Mouse (Mus musculus): ENCODE results near the gene Myrip. TPM values are rescaled to one million over a fixed set of nuclear protein-coding genes. Genes with fewer than 3 reads are reported as not detected.
"Not testable (repeated sequence)": the region's sequence is repeated elsewhere in the genome, so short reads cannot be mapped to it uniquely, and the experiment has no call there.

The Myrip gene
- polyA plus RNA-seq, 1 experiment: 0.41 TPM

DNA sequence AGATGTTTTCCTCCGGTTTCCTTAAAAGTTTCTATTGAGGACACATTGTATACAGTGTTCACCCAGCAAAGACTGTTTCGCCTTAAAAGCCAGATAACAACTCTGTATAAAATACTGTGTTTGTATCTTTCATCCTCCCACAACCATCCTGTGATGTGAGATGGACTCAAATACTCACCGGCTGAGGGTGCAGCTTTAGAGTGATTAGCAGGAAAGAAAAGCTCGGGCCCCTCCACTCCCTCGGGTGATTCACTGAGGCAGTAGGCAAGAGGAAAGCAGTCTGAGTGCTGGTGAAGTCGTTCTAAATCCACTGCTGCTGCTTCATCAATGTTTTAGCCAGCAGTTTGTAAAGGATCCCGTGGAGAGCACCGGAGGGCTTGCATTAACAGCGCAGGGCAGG is 93.9 kb downstream of the Myrip start:
- TF ChIP-seq CTCF (IDR thresholded peaks at IDR 0.05; ENCODE audit: control insufficient read depth, insufficient read depth, insufficient replicate concordance, low read depth, low read length) (no peak), POLR2A (IDR thresholded peaks at IDR 0.05; ENCODE audit: control insufficient read depth, low read depth, low read length) (no peak)
- H3K27ac ChIP-seq (ENCODE audit: control insufficient read depth, insufficient read depth, low read depth, low read length): no peak overlapping the region

DNA sequence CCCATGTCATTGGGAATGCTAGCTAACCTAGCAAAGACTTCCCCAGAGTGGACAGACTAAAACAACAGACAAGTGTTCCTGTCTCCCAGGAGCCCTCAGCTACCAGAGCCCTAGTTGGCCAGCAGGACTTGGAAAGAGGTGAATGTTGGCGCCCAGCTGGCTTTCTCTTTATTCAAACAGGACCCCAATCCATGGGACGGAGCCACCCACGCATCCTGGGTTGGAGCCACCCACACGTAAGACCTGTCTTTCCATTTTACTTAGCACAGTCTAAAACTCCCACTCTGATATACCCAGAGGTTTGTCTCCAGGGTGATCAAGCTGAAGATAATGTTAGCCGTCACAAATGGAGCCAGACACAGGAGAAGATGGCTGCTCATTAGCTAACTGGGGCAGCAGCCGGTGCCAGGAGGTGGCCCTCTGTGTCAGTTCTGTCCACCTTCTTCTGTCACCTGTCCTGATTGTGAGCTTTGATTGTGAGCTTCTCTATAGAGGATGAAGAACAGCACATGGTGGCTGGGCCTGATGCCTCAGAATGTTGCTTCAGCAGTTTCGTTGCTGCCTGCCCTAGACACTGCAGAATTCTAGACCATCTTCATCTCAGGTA is 95.4 kb downstream of the Myrip start:
- Histone ChIP-seq H3K4me1 (ENCODE audit: control insufficient read depth, insufficient read depth, low read length) (peaks cover 5% of the 10 kb centered on the region), H3K27ac (ENCODE audit: control insufficient read depth, insufficient read depth, low read depth, low read length) (no peak overlapping the region), H3K36me3 (ENCODE audit: control insufficient read depth, insufficient read depth, low read length) (no peaks in the 10 kb centered on the region), H3K4me3 (ENCODE audit: control insufficient read depth, low read depth, low read length) (peak overlapping the region; percentile 26), H3K27me3 (ENCODE audit: control insufficient read depth, insufficient read depth, low read length) (no peaks in the 10 kb centered on the region)
- TF ChIP-seq CTCF (IDR thresholded peaks at IDR 0.05; ENCODE audit: control insufficient read depth, insufficient read depth, insufficient replicate concordance, low read depth, low read length) (no peak), POLR2A (IDR thresholded peaks at IDR 0.05; ENCODE audit: control insufficient read depth, low read depth, low read length) (no peak)

More for the DNA sequence above, 93.9 kb downstream of the Myrip start:
- no peak overlapping the region for H3K4me3 ChIP-seq (ENCODE audit: control insufficient read depth, low read depth, low read length)
- no peaks in the 10 kb centered on the region for H3K36me3 ChIP-seq (ENCODE audit: control insufficient read depth, insufficient read depth, low read length)
- peaks cover 5% of the 10 kb centered on the region for H3K4me1 ChIP-seq (ENCODE audit: control insufficient read depth, insufficient read depth, low read length)
- H3K27me3 ChIP-seq (ENCODE audit: control insufficient read depth, insufficient read depth, low read length): no peaks in the 10 kb centered on the region

DNA sequence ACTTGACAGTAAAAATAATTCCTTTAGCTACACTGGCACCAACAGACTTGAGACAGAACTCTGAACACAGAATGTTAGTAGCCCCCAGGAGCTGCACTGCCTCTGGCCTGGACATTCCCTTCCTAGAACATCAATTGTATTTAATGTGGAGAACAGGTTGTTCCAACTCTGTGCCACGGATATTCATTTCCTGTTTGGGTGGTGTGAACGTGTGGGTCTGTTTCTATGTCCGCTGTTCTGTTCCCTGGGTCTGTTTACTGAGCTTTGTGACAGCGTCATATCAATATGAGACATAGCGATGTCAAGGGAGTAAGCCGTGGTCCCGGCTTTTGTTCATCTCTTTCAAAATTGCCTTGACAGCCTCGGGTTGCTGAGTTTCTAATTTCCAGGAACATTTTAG is 97.0 kb downstream of the Myrip start:
- no peaks in the 10 kb centered on the region for H3K36me3 ChIP-seq (ENCODE audit: control insufficient read depth, insufficient read depth, low read length)
- no peaks in the 10 kb centered on the region for H3K27me3 ChIP-seq (ENCODE audit: control insufficient read depth, insufficient read depth, low read length)
- no peak for TF ChIP-seq POLR2A (IDR thresholded peaks at IDR 0.05; ENCODE audit: control insufficient read depth, low read depth, low read length)
- TF ChIP-seq CTCF (IDR thresholded peaks at IDR 0.05; ENCODE audit: control insufficient read depth, insufficient read depth, insufficient replicate concordance, low read depth, low read length): no peak

DNA sequence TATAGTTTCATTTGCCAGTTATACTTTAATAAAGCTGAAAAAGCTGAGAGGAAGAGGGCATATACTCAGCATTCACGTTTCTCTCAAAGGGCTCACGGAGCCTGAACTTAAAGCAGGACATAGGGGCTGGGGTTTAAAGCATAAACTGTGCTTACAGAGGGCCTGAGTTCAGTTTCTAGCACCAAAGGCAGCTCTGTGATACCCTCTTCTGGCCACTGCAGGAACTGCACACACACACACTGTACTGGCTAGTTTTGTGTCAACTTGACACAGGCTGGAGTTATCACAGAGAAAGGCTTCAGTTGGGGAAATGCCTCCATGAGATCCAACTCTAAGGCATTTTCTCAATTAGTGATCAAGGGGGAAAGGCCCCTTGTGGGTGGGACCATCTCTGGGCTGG is 98.2 kb downstream of the Myrip start:
- H3K36me3 ChIP-seq (ENCODE audit: control insufficient read depth, insufficient read depth, low read length); H3K4me1 ChIP-seq (ENCODE audit: control insufficient read depth, insufficient read depth, low read length); H3K27ac ChIP-seq (ENCODE audit: control insufficient read depth, insufficient read depth, low read depth, low read length); H3K27me3 ChIP-seq (ENCODE audit: control insufficient read depth, insufficient read depth, low read length); H3K4me3 ChIP-seq (ENCODE audit: control insufficient read depth, low read depth, low read length): not testable (repeated sequence)
- peak; percentile 9; the same call in 1 of the 2 replicates for TF ChIP-seq CTCF (IDR thresholded peaks at IDR 0.05; ENCODE audit: control insufficient read depth, insufficient read depth, insufficient replicate concordance, low read depth, low read length)

More for the DNA sequence above, 97.0 kb downstream of the Myrip start:
- no peak overlapping the region for H3K4me3 ChIP-seq (ENCODE audit: control insufficient read depth, low read depth, low read length)
- peaks cover 5% of the 10 kb centered on the region for H3K4me1 ChIP-seq (ENCODE audit: control insufficient read depth, insufficient read depth, low read length)
- H3K27ac ChIP-seq (ENCODE audit: control insufficient read depth, insufficient read depth, low read depth, low read length): no peak overlapping the region

DNA sequence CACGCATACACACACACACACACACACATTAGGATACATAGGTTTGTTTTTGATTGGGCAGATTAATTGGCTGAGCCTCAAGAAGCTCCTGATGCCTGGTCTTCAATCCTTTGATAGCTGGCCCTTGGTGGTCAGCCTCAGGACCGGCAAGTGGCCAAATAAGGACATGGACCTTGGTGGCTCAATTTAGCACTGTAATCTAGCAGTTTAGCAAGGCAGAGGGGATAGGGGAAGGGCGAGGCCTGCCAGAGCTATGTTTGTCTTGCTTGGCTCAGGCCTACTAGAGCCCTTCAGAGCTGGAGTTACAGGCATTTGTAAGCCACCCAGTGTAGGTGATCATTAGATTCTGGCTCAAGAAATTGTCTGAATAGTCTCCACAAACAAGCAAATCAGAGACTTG is 101.1 kb downstream of the Myrip start:
- H3K4me1 ChIP-seq (ENCODE audit: control insufficient read depth, insufficient read depth, low read length): peaks cover 2% of the 10 kb centered on the region
- no peaks in the 10 kb centered on the region for H3K27me3 ChIP-seq (ENCODE audit: control insufficient read depth, insufficient read depth, low read length)
- no peaks in the 10 kb centered on the region for H3K36me3 ChIP-seq (ENCODE audit: control insufficient read depth, insufficient read depth, low read length)
- H3K4me3 ChIP-seq (ENCODE audit: control insufficient read depth, low read depth, low read length): no peak overlapping the region
- TF ChIP-seq POLR2A (IDR thresholded peaks at IDR 0.05; ENCODE audit: control insufficient read depth, low read depth, low read length): no peak
- no peak for TF ChIP-seq CTCF (IDR thresholded peaks at IDR 0.05; ENCODE audit: control insufficient read depth, insufficient read depth, insufficient replicate concordance, low read depth, low read length)
- H3K27ac ChIP-seq (ENCODE audit: control insufficient read depth, insufficient read depth, low read depth, low read length): no peak overlapping the region

DNA sequence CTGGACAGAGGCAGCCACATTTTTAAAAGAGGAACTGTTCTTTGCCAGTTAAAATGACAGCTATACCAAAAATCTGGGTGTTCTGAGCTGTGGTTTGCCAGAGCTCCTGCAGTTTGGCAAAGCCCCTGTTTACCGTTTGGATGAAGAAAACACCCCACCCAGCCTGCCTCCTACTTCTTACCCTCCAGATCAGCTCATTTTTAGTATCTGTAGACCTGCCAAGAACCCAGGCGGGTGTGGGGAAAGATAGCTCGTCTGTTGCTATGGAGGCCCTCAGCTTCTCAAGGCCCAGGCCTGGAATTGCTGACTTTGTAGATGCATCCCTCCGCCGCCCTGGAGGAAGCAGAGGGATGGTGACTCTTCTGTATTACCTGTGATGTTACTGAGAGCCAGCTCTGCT is 102.3 kb downstream of the Myrip start:
- H3K4me1 ChIP-seq (ENCODE audit: control insufficient read depth, insufficient read depth, low read length): no peaks in the 10 kb centered on the region; the same call in 1 of the 2 replicates
- no peak for TF ChIP-seq CTCF (IDR thresholded peaks at IDR 0.05; ENCODE audit: control insufficient read depth, insufficient read depth, insufficient replicate concordance, low read depth, low read length)
- no peak for TF ChIP-seq POLR2A (IDR thresholded peaks at IDR 0.05; ENCODE audit: control insufficient read depth, low read depth, low read length)
- H3K36me3 ChIP-seq (ENCODE audit: control insufficient read depth, insufficient read depth, low read length): no peaks in the 10 kb centered on the region
- H3K27me3 ChIP-seq (ENCODE audit: control insufficient read depth, insufficient read depth, low read length): no peaks in the 10 kb centered on the region
- no peak overlapping the region for H3K4me3 ChIP-seq (ENCODE audit: control insufficient read depth, low read depth, low read length)
- no peak overlapping the region for H3K27ac ChIP-seq (ENCODE audit: control insufficient read depth, insufficient read depth, low read depth, low read length)

DNA sequence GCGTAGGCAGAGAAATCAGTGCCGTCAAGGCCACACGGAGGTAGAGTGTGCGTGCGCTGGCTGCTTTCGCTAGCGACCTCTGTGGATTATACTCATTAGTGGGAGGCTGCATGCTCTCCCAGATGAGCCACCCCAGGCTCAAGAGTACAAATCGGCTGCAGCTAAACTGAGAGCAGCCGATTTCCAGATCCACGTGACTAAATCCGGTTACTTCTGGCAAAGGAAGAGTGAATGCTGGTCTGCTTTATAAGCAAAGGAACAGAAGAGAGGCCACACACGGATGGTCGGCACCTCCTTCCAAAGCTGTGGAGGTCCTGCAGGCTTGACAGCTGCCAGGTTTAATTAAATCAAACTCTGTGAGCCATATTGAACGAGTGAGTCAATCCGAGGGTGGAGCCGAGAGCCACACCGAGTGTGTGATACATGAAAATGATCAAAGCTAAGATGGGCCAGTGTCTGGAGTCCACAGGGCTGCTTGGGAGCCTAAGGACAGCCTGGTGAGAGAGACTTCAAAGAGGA is 108.4 kb downstream of the Myrip start:
- no peak for TF ChIP-seq CTCF (IDR thresholded peaks at IDR 0.05; ENCODE audit: control insufficient read depth, insufficient read depth, insufficient replicate concordance, low read depth, low read length)
- no peak for TF ChIP-seq POLR2A (IDR thresholded peaks at IDR 0.05; ENCODE audit: control insufficient read depth, low read depth, low read length)
- Histone ChIP-seq H3K36me3 (ENCODE audit: control insufficient read depth, insufficient read depth, low read length) (no peaks in the 10 kb centered on the region), H3K4me3 (ENCODE audit: control insufficient read depth, low read depth, low read length) (no peak overlapping the region), H3K27me3 (ENCODE audit: control insufficient read depth, insufficient read depth, low read length) (no peaks in the 10 kb centered on the region), H3K4me1 (ENCODE audit: control insufficient read depth, insufficient read depth, low read length) (no peaks in the 10 kb centered on the region; the same call in 1 of the 2 replicates), H3K27ac (ENCODE audit: control insufficient read depth, insufficient read depth, low read depth, low read length) (no peak overlapping the region)
